Mouse (Mus musculus) central nervous system, embryonic 14 days (tissue): ENCODE measurements around the gene Raver1. TPM values are rescaled to one million over a fixed set of nuclear protein-coding genes. Genes with fewer than 3 reads are reported as not detected.

Experiments
- polyA plus RNA-seq: library from polyadenylated mRNA; depleted of rRNA; stranded (reverse); fragments of >200 nt; gene quantifications from 2 replicates; pipeline ENCODE4 v1.2.3, GENCODE M21; 2012; rRNA removed

Gene Raver1
- 67.1 and 69.6 TPM in 2 replicates for polyA plus RNA-seq

DNA sequence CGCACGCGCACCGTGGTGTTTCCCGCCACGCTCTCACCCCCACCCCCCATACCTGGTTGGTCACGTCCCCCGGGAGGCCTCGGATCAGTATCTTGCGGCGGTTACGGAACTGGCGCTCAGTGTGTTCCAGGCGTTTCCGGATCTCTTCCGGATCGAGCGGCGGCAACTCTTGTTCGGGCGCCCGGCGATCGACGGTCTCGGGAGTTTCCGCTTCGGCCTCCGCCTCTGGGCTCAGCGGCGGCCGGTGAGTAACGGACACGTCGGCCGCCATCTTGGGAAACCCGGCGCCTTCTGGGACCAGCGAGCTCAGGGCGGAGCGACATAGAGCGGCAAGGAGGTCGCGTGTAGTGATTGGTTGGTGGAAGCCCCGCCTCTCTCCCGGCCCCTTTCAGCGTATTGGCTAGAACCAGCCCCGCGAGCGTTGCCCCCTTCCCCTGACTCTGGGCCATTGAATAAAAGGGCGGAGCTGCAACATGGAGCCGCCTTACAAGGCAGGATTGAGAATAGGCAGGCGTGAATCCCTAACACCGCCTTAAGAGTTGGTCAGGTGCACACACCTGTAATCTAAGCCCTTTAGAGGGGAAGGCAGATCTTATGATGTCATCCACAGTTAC, at the start of gene Raver1, which contains the start of gene Gm38431:
Gene Raver1, minus strand, starts transcription at position 302 of the 614 bp plus-strand sequence.
Gene Gm38431, minus strand, starts transcription at position 291 of the 614 bp plus-strand sequence.

DNA sequence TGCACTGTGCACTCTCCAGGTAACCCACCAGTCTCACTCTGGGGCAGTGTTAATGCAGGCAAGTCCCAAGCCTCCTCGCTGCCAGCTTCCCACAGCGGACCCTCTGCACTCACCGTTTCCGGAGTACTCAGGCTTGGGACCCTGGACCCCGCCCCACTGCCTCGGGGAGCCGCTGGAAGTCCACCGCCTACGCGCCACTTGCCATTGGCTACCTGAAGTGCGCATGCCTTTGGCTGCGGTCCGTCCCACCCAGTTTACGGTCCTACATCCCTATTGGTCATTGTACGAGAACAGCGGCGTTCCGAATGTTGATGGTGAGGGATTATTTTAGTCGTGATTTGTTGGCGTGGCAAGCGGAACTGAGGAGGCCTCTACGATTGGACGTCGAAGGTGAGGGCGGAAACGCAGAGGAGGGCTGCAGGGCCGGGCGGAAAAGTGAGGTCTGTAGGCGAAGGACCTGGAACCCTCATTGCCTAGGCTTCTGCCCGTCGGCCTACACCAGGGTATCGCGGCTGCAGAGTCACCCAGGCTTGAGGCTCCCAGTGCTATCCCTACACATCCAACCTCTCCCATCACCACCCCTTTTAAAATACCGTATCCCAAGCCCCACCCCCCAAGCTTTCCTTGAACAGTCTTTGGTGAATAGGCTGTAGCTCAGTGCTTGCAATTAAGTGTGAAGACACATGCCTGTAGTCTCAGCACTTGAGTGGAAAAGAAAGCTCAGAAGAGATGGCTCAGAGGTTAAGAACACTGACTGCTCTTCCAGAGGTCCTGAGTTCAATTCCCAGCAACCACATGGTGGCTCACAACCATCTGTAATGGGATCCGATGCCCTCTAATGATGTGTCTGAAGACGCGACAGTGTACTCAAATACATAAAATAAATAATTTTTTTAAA, 39.5 kb upstream of the Raver1 start, which contains the start of gene Tyk2:
Gene Tyk2, minus strand, starts transcription at position 185 of the 898 bp plus-strand sequence.

GRCm38 (mm10) chr9:21073044-21073840, 18.6 kb downstream of the Raver1 start, which contains the start of the genes Gm49373 and Fdx1l:
Gene Gm49373, minus strand, starts transcription at chr9:21073096.
Gene Fdx1l, minus strand, starts transcription at chr9:21073614.

GRCm38 (mm10) chr9:21067006-21067684, 24.7 kb downstream of the Raver1 start, which contains the start of gene Zglp1:
Gene Zglp1, minus strand, starts transcription at chr9:21067093.

DNA sequence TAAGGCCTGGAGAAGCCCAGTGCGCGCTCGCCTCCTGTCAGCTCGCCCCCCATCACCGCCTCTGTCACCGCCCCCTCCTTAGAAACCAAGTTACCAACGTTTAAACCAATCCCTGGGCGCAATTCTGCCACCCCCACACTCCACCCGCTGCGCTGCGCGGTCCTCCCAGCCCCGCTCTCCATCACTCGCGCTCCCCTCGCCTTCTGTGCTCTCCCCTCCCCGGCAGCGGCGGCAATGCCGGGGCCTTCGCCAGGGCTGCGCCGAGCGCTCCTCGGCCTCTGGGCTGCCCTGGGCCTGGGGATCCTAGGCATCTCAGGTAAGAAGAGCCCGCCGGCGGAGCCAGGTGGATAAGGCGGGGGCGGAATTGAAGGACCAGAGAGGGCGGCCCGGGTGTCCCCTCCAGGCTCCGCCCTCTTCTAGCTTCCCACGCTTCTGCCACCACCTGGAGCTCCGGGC, 59.9 kb downstream of the Raver1 start, which contains the start of gene Icam5:
Gene Icam5, plus strand, starts transcription at position 178 of the 456 bp plus-strand sequence.

GRCm38 (mm10) chr9:21029291-21030054, 62.3 kb downstream of the Raver1 start, which contains the start of gene Icam4:
Gene Icam4, plus strand, starts transcription at chr9:21029373.

Other genes with a start within 250 kb of the Raver1 start
- 7.7 and 13.3 TPM in 2 replicates for gene A230050P20Rik, start 223.4 kb downstream of the Raver1 start, polyA plus RNA-seq
- gene Angptl6, start 212.3 kb downstream of the Raver1 start, polyA plus RNA-seq, result 10.2 and 11.1 TPM in 2 replicates
- gene Ppan, start 203.8 kb downstream of the Raver1 start, polyA plus RNA-seq, result 82.3 and 91.6 TPM in 2 replicates
- 151 and 160 TPM in 2 replicates for gene Eif3g, start 193.4 kb downstream of the Raver1 start, polyA plus RNA-seq
- 103 TPM in 2 replicates for gene Dnmt1, start 132.1 kb downstream of the Raver1 start, polyA plus RNA-seq
- gene S1pr2, start 115.2 kb downstream of the Raver1 start, polyA plus RNA-seq, result 4.8 and 8.3 TPM in 2 replicates
- 78.1 and 87.6 TPM in 2 replicates for gene Mrpl4, start 89.3 kb downstream of the Raver1 start, polyA plus RNA-seq
- gene Icam1, start 76.0 kb downstream of the Raver1 start, polyA plus RNA-seq, result 4.3 and 8.5 TPM in 2 replicates
- gene Icam4, start 62.6 kb downstream of the Raver1 start, polyA plus RNA-seq, result 0.08 TPM in 1 of 2 replicates, not detected in the other
- 0.88 and 1.0 TPM in 2 replicates for gene Icam5, start 59.9 kb downstream of the Raver1 start, polyA plus RNA-seq
- 0.61 TPM in 2 replicates for gene Zglp1, start 24.9 kb downstream of the Raver1 start, polyA plus RNA-seq
- gene Gm49373, start 18.9 kb downstream of the Raver1 start, polyA plus RNA-seq, result 3.4 and 3.6 TPM in 2 replicates
- 68.5 and 74.1 TPM in 2 replicates for gene Fdx1l, start 18.4 kb downstream of the Raver1 start, polyA plus RNA-seq
- 4.3 and 5.0 TPM in 2 replicates for gene Gm38431, start within 50 bp of the Raver1 start, polyA plus RNA-seq
- gene Tyk2, start 39.2 kb upstream of the Raver1 start, polyA plus RNA-seq, result 16.9 and 18.7 TPM in 2 replicates
- 204 and 216 TPM in 2 replicates for gene Cdc37, start 58.0 kb upstream of the Raver1 start, polyA plus RNA-seq
- gene Pde4a, start 73.7 kb upstream of the Raver1 start, polyA plus RNA-seq, result 14.5 and 14.7 TPM in 2 replicates
- 42.7 and 45.6 TPM in 2 replicates for gene Keap1, start 147.4 kb upstream of the Raver1 start, polyA plus RNA-seq
- 1.8 and 2.4 TPM in 2 replicates for gene S1pr5, start 156.4 kb upstream of the Raver1 start, polyA plus RNA-seq
- gene Atg4d, start 173.3 kb upstream of the Raver1 start, polyA plus RNA-seq, result 33.9 and 37.7 TPM in 2 replicates
- gene Kri1, start 196.0 kb upstream of the Raver1 start, polyA plus RNA-seq, result 44.7 and 45.6 TPM in 2 replicates
- 70.2 and 80.6 TPM in 2 replicates for gene Cdkn2d, start 199.4 kb upstream of the Raver1 start, polyA plus RNA-seq
- gene Ap1m2, start 220.3 kb upstream of the Raver1 start, polyA plus RNA-seq, result 1.2 and 5.0 TPM in 2 replicates
- gene Slc44a2, start 228.7 kb upstream of the Raver1 start, polyA plus RNA-seq, result 83.1 and 95.6 TPM in 2 replicates